Mouse (Mus musculus): ENCODE results near the gene Ak5. TPM values are rescaled to one million over a fixed set of nuclear protein-coding genes. Genes with fewer than 3 reads are reported as not detected.

Gene Ak5
- polyA plus RNA-seq, 1 experiment from 2014 or later = 3.6 TPM

DNA sequence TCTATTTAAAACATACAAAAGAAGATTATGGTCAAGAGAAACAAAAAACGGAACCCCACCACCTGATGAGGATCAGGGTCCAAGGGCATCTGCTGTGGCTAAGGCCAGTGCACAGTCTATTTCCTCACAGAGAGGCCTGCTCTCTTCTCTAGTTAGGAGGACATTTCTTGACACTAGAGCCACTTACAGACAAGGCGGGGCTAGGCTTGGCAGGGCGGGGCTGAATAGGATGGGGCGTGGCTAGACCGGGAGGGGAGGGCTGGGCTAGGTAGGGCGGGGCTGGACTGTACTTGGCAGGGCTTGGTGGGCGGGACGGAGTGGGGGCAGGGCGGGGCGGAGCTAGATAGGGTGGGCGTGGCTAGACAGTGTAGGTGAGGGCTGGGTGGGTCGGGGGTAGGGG, 110.5 kb downstream of the Ak5 start:
- H3K27ac ChIP-seq = no peak overlapping the region
- H3K9me3 ChIP-seq (replicated peaks) = no peaks in the 10 kb centered on the region
- no peak overlapping the region for H3K4me3 ChIP-seq (replicated peaks)
- no peak overlapping the region for H3K9ac ChIP-seq
- H3K4me1 ChIP-seq = no peaks in the 10 kb centered on the region
- H3K27me3 ChIP-seq = no peaks in the 10 kb centered on the region
- 30% methylated on average over 12 of the region's 12 CpGs for WGBS
- peak; percentile 64 for ATAC-seq (replicated peaks; ENCODE audit: low FRiP score)
- H3K36me3 ChIP-seq = no peaks in the 10 kb centered on the region
- H3K4me2 ChIP-seq = 0 out of 2 replicates have a peak overlapping the region, but pooled peaks have one; percentile 9

DNA sequence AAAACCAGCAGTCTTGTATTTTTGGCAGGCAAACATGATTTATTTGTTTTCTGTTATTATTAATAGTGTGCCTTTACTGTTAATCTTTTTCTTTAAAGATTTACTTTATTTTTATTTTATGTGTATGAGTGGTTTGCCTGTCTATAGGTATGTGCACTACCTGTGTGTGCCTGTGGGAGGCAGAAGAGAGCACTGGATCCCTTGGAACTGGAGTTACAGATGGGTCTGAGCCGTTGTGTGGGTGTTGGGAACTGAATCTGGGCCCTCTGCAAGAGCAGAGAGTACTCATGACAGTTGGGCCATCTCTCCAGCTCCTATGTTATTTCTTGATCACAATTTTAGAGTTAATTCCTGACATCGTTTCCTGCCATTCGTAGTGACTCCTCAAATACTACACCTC, 111.2 kb downstream of the Ak5 start:
- 85% methylated on average over 3 of the region's 3 CpGs for WGBS
- Histone ChIP-seq H3K27ac (no peak overlapping the region), H3K4me1 (no peaks in the 10 kb centered on the region), H3K4me3 (replicated peaks) (no peak overlapping the region), H3K36me3 (no peaks in the 10 kb centered on the region), H3K4me2 (no peak overlapping the region), H3K9ac (no peak overlapping the region), H3K27me3 (no peaks in the 10 kb centered on the region), H3K9me3 (replicated peaks) (no peaks in the 10 kb centered on the region)
- ATAC-seq (replicated peaks; ENCODE audit: low FRiP score) = no peak

DNA sequence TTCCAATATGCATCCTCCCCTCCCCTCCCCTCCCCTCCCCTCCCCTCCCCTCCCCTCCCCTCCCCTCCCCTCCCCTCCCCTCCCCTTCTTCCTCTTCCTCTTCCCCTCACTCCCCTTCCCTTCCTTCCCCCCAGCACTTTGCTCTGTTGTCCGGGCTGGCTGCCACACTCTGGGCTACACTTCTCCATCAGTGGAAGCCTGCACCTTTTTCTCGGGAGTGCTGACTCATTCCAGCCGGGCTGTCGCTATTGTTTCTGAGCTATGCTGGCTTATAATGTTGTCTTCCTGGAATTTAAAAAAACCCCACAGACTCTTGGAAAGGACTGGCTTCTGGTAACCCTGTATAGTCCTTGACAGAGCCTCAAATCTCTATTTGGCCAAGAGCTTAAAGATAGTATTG, 111.7 kb downstream of the Ak5 start:
- Histone ChIP-seq H3K4me3 (replicated peaks) (no peak overlapping the region), H3K4me1 (no peaks in the 10 kb centered on the region), H3K9ac (no peak overlapping the region), H3K9me3 (replicated peaks) (no peaks in the 10 kb centered on the region), H3K27ac (no peak overlapping the region), H3K36me3 (no peaks in the 10 kb centered on the region), H3K27me3 (no peaks in the 10 kb centered on the region), H3K4me2 (no peak overlapping the region)
- 60% methylated on average over 4 of the region's 4 CpGs for WGBS
- ATAC-seq (replicated peaks; ENCODE audit: low FRiP score) = no peak

DNA sequence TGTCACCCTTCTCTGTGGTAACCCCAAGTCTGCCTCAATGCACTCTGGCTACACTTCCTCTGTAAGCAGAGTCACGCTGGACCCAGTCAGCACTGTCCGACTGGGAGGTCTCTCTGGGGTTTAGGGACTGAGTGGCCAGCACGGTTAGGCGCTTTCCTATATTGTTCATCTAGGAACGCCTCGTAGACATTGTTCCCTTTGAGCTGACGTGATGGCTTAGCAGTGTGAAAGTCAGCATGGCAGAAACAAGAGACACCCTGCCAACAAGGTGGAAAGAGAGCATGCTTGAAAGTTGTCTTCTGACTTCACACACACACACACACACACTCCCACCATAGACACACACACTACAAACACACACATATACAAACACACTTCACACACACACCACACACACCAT, 112.9 kb downstream of the Ak5 start:
- no peak overlapping the region for H3K27ac ChIP-seq
- no peak overlapping the region for H3K9ac ChIP-seq
- H3K4me3 ChIP-seq (replicated peaks) = no peak overlapping the region
- 73% methylated on average over 7 of the region's 7 CpGs for WGBS
- H3K4me2 ChIP-seq = no peak overlapping the region
- no peaks in the 10 kb centered on the region for H3K4me1 ChIP-seq
- no peaks in the 10 kb centered on the region for H3K27me3 ChIP-seq
- H3K36me3 ChIP-seq = no peaks in the 10 kb centered on the region
- no peak for ATAC-seq (replicated peaks; ENCODE audit: low FRiP score)
- no peaks in the 10 kb centered on the region for H3K9me3 ChIP-seq (replicated peaks)

DNA sequence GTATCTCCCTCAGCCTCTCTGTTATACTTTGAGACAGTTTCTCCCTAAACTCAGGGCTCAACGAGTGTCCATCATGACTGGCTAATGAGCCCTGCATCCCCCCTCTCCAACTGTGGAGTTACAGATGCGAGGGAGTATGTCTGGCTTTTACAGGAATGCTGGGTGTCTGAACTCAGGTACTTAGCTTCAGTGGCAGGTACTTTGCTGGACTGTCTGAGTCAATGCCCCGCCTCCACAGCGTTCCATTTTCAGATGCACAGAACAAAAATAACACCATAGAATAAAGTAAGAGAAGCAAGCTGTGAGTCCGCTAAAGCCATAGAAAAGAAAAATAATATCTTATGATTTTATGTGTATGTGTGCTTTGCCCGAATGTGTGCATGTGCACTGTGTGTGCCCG, 113.8 kb downstream of the Ak5 start:
- ATAC-seq (replicated peaks; ENCODE audit: low FRiP score) = no peak
- H3K4me2 ChIP-seq = no peak overlapping the region
- H3K27ac ChIP-seq = no peak overlapping the region
- H3K36me3 ChIP-seq = no peaks in the 10 kb centered on the region
- no peaks in the 10 kb centered on the region for H3K9me3 ChIP-seq (replicated peaks)
- no peak overlapping the region for H3K4me3 ChIP-seq (replicated peaks)
- H3K9ac ChIP-seq = no peak overlapping the region
- 84% methylated on average over 7 of the region's 7 CpGs for WGBS
- H3K4me1 ChIP-seq = no peaks in the 10 kb centered on the region
- no peaks in the 10 kb centered on the region for H3K27me3 ChIP-seq

DNA sequence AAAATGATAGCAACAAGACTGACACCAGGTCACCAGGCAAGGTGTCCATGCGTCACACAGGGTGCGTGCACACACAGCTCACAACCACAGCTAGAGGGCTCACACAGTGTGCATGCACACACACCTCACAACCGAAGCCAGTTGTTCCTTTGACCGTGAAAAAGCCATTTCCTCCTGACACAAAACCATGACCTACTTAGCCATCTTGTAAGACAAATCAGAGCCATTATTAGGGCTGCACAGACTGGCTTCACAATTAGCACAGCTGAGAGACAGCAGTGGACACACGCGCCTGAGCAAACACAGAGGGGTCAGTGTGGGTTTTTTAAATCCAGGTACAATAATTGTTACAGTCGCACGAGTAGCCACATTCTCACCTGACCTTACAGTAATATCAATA, 115.5 kb downstream of the Ak5 start:
- 74% methylated on average over 8 of the region's 8 CpGs for WGBS

DNA sequence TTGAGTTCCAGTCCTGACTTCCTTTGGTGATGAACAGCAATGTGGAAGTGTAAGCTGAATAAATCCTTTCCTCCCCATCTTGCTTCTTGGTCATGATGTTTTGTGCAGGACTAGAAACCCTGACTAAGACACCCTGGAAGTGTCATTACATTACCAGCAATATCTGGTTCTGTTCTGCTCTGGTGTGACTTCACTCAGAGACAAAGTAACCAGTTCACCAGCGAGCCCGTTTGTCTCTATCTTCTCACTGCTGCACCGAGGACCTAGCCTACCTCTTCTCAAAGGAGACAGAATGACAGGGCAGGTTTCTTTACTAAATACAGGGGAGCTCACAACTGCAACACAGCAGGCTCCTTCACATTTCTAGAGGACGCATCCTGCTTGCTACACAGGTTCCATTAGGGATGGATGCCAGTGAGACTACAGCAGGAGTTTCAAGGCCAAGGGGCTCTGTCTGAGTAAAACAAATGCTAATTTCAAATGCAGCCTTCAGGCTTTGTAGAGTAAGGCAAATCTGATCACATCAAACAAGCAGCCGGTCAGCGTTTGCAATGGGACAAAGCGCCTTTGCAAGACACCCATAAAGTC, 117.5 kb downstream of the Ak5 start:
- 78% methylated on average over 7 of the region's 7 CpGs for WGBS
- Histone ChIP-seq H3K4me2 (no peak overlapping the region), H3K27me3 (no peaks in the 10 kb centered on the region), H3K27ac (no peak overlapping the region), H3K36me3 (no peaks in the 10 kb centered on the region), H3K9me3 (replicated peaks) (no peaks in the 10 kb centered on the region), H3K4me3 (replicated peaks) (no peak overlapping the region), H3K4me1 (no peaks in the 10 kb centered on the region), H3K9ac (no peak overlapping the region)
- ATAC-seq (replicated peaks; ENCODE audit: low FRiP score) = no peak

More for the DNA sequence above, 115.5 kb downstream of the Ak5 start:
- H3K27me3 ChIP-seq = no peaks in the 10 kb centered on the region
- no peaks in the 10 kb centered on the region for H3K9me3 ChIP-seq (replicated peaks)
- no peak overlapping the region for H3K4me3 ChIP-seq (replicated peaks)
- no peaks in the 10 kb centered on the region for H3K36me3 ChIP-seq
- no peaks in the 10 kb centered on the region for H3K4me1 ChIP-seq
- no peak overlapping the region for H3K4me2 ChIP-seq
- ATAC-seq (replicated peaks; ENCODE audit: low FRiP score) = 0 out of 2 replicates have a peak, but pooled peaks have one; percentile 36
- H3K9ac ChIP-seq = no peak overlapping the region
- H3K27ac ChIP-seq = no peak overlapping the region

DNA sequence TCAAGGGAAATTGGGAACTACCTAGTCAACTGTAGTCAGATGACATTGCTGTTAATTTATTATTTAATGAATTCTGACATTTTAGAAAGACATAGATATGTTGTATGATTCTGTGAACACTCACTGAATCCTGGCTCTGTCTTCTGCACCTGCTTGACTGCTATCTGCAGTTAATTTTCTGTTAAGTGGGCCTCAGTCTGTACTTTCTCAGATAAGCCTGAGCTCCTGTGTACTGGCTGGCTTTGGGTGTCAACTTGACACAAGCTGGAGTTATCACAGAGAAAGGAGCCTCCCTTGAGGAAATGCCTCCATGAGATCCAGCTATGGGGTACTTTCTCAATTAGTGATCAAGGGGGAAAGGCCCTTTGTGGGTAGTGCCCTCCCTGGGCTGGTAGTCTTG, 118.1 kb downstream of the Ak5 start:
- H3K9me3 ChIP-seq (replicated peaks) = no peaks in the 10 kb centered on the region
- no peak overlapping the region for H3K4me2 ChIP-seq
- H3K4me3 ChIP-seq (replicated peaks) = no peak overlapping the region
- no peak overlapping the region for H3K27ac ChIP-seq
- no peaks in the 10 kb centered on the region for H3K4me1 ChIP-seq
- H3K36me3 ChIP-seq = no peaks in the 10 kb centered on the region
- H3K9ac ChIP-seq = no peak overlapping the region
- ATAC-seq (replicated peaks; ENCODE audit: low FRiP score) = no peak
- no peaks in the 10 kb centered on the region for H3K27me3 ChIP-seq

DNA sequence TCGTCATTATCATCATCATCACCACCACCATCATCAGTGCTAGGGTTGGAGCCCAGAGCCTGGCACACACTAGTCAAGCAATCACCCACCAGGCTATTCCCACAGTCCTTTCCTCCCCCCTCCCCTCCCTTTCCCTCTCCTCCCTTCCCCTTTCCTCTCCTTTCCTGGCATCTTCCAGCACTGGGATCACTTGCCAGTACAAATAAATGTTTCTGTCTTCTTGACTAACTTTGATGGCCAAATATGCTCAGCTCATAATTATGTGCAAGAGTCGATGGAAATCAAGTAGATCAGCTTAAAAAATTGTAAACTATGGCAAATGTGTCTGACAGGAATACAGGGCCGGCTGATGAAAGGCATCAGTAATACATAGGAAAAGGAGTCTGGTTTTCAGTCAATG, 123.2 kb downstream of the Ak5 start:
- Histone ChIP-seq H3K27ac (no peak overlapping the region), H3K9me3 (replicated peaks) (no peaks in the 10 kb centered on the region), H3K4me2 (no peak overlapping the region), H3K27me3 (no peaks in the 10 kb centered on the region), H3K36me3 (no peaks in the 10 kb centered on the region), H3K9ac (no peak overlapping the region), H3K4me3 (replicated peaks) (no peak overlapping the region), H3K4me1 (peaks cover 8% of the 10 kb centered on the region; the same call in 1 of the 2 replicates)
- 76% methylated on average over 3 of the region's 3 CpGs for WGBS
- no peak for ATAC-seq (replicated peaks; ENCODE audit: low FRiP score)

DNA sequence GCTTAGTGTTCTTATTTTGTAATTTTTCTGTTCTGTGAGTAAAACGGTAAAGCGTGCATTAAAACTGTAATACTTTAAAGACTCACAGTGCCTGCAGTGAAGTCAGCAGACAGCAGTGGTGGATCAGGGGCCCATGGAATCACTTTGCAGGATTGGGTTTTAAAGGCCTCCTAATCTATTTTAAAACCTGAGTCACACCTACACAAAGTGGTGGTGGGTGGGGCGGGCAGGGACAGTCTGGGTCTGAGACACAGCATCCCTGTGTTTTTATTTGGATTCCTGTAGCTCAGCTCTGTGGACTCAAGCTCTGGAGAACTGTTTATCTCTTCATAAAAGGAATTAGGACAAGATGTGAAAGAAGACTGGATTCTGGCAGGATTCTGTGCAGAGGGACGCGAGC, 125.9 kb downstream of the Ak5 start:
- no peak overlapping the region for H3K9ac ChIP-seq
- no peak overlapping the region for H3K4me2 ChIP-seq
- no peaks in the 10 kb centered on the region for H3K27me3 ChIP-seq
- peaks cover 8% of the 10 kb centered on the region; the same call in 1 of the 2 replicates for H3K4me1 ChIP-seq
- 81% methylated on average over 5 of the region's 5 CpGs for WGBS
- no peaks in the 10 kb centered on the region for H3K36me3 ChIP-seq
- ATAC-seq (replicated peaks; ENCODE audit: low FRiP score) = no peak
- H3K4me3 ChIP-seq (replicated peaks) = no peak overlapping the region
- no peak overlapping the region for H3K27ac ChIP-seq
- H3K9me3 ChIP-seq (replicated peaks) = no peaks in the 10 kb centered on the region

DNA sequence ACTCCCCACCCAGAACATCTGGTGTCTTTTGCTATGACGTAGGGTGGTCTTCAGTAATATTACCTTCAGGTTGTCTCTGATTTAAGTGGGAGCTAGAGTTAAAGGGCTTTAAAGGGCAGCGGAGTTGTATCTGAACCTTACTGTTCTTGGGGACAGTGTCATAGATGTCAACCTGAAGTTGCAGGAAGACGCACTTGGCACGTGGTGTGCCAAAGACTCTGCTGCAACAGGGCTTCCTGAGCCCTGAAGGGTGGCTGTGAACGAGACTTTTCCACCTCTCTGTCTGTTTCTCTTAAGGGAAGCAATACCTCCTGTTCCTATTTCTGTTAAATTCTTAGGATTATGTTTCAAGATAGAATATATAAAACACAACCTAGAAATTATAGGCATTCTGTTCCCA, 137.8 kb downstream of the Ak5 start:
- no peak overlapping the region for H3K4me2 ChIP-seq
- WGBS = 79% methylated on average over 5 of the region's 5 CpGs
- ATAC-seq (replicated peaks; ENCODE audit: low FRiP score) = no peak
- no peak overlapping the region for H3K27ac ChIP-seq
- H3K9me3 ChIP-seq (replicated peaks) = no peaks in the 10 kb centered on the region
- no peaks in the 10 kb centered on the region for H3K4me1 ChIP-seq
- H3K27me3 ChIP-seq = no peaks in the 10 kb centered on the region
- H3K9ac ChIP-seq = no peak overlapping the region
- no peak overlapping the region for H3K4me3 ChIP-seq (replicated peaks)
- no peaks in the 10 kb centered on the region for H3K36me3 ChIP-seq

DNA sequence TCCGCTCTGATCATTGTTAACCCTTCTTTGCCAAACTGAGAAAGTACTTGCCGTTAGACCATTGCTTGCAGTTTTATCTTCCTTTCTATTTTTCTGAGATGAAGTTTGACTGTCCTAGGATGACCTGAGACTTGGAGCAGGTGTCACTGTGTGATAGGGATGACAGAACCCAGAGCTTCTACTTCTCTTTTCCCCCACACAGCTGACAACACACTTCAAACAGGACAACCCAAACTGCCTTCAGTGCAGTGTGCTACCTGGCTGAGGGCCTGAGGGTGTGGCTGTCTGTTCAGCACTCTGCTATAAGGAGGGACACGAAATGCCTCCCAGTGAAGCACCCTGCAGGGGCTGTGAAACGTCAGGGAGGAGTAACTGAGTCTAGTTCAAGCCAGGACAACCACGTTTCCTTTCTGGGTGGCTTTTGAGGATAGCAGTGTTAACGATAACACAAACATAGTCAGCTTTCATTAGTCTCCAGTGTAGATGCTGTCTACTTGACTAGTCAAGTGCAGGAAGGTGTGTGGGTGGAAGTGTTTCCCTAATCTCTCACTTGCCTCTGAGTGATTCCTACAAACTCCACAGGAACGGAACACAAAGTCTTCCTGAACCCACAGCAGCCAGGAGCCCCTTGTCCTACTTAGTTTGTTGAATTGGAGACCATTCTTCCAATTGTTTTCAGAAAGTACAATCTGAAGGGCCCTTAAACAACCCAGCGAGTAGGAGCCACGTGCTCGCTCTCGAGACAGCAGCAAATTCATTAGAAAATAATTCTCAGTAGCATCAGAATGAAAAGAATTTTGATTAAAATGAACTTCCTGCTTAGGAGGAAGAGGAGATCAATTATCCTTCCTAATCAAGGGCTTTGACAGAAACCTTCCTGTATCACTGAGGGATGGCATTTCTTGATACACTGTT, 138.8 kb downstream of the Ak5 start:
- no peak overlapping the region for H3K9ac ChIP-seq

More for the DNA sequence above, 138.8 kb downstream of the Ak5 start:
- WGBS = 58% methylated on average over 11 of the region's 11 CpGs
- Histone ChIP-seq H3K36me3 (no peaks in the 10 kb centered on the region), H3K9me3 (replicated peaks) (no peaks in the 10 kb centered on the region), H3K27me3 (no peaks in the 10 kb centered on the region), H3K4me3 (replicated peaks) (no peak overlapping the region), H3K4me2 (no peak overlapping the region), H3K4me1 (no peaks in the 10 kb centered on the region), H3K27ac (no peak overlapping the region)
- ATAC-seq (replicated peaks; ENCODE audit: low FRiP score) = no peak
